Mouse (Mus musculus) cerebral cortex, adult 2 months (tissue): ENCODE measurements around the gene Nrxn1.

Source experiments
- WGBS: fragments of 180-500 bp; shearing (Covaris S2); methylation state at CpG from one replicate; pipeline ENCODE4 v1.1.7; 2018; 5-methylcytosine and 5-hydroxymethylcytosine counted together

The Nrxn1 gene

GRCm38 (mm10) chr17:90129183-90129582 lies 963.7 kb downstream of the Nrxn1 start:
- WGBS, result 58% methylated on average over 2 of the region's 2 CpGs

GRCm38 (mm10) chr17:90127561-90127960 lies 965.3 kb downstream of the Nrxn1 start:
- WGBS, result 60% methylated on average over 1 of the region's 1 CpGs

GRCm38 (mm10) chr17:90122796-90123481 lies 969.9 kb downstream of the Nrxn1 start:
- WGBS, result 73% methylated on average over 5 of the region's 5 CpGs

- 49% methylated on average over 2 of the region's 2 CpGs for WGBS
Observed at GRCm38 (mm10) chr17:90116241-90116640, 976.6 kb downstream of the Nrxn1 start.

GRCm38 (mm10) chr17:90094999-90095398 lies 997.9 kb downstream of the Nrxn1 start:
- 48% methylated on average over 3 of the region's 3 CpGs for WGBS

GRCm38 (mm10) chr17:90088314-90088650 lies 1004.6 kb downstream of the Nrxn1 start:
- WGBS, result 1% methylated on average over 12 of the region's 12 CpGs

GRCm38 (mm10) chr17:90087616-90088313 lies 1005.1 kb downstream of the Nrxn1 start:
- WGBS, result 28% methylated on average over 11 of the region's 11 CpGs

GRCm38 (mm10) chr17:90086826-90087225 lies 1006.0 kb downstream of the Nrxn1 start:
- WGBS, result 8% methylated on average over 1 of the region's 1 CpGs

GRCm38 (mm10) chr17:90079003-90079402 lies 1013.9 kb downstream of the Nrxn1 start:
- 38% methylated on average over 6 of the region's 6 CpGs for WGBS

GRCm38 (mm10) chr17:90078488-90078887 lies 1014.4 kb downstream of the Nrxn1 start:
- 64% methylated on average over 3 of the region's 3 CpGs for WGBS

GRCm38 (mm10) chr17:90062866-90063265 lies 1030.0 kb downstream of the Nrxn1 start:
- 43% methylated on average over 1 of the region's 1 CpGs for WGBS

GRCm38 (mm10) chr17:90060872-90061271 lies 1032.0 kb downstream of the Nrxn1 start:
- 32% methylated on average over 5 of the region's 5 CpGs for WGBS

- WGBS, result 28% methylated on average over 3 of the region's 3 CpGs
Observed at GRCm38 (mm10) chr17:90060168-90060567, 1032.7 kb downstream of the Nrxn1 start.

- WGBS, result 55% methylated on average over 7 of the region's 7 CpGs
Observed at GRCm38 (mm10) chr17:90059320-90060111, 1033.4 kb downstream of the Nrxn1 start.

GRCm38 (mm10) chr17:90054312-90054711 lies 1038.6 kb downstream of the Nrxn1 start:
- WGBS, result 50% methylated on average over 5 of the region's 5 CpGs

- 43% methylated on average over 1 of the region's 1 CpGs for WGBS
Observed at GRCm38 (mm10) chr17:90039316-90039715, 1053.6 kb downstream of the Nrxn1 start.

GRCm38 (mm10) chr17:90032416-90032815 lies 1060.5 kb downstream of the Nrxn1 start:
- WGBS, result 68% methylated on average over 2 of the region's 2 CpGs

- 61% methylated on average over 1 of the region's 1 CpGs for WGBS
Observed at GRCm38 (mm10) chr17:90016636-90017035, 1076.2 kb downstream of the Nrxn1 start.

- 93% methylated on average over 1 of the region's 1 CpGs for WGBS
Observed at GRCm38 (mm10) chr17:90011761-90012160, 1081.1 kb downstream of the Nrxn1 start.

- WGBS, result 42% methylated on average over 5 of the region's 5 CpGs
Observed at GRCm38 (mm10) chr17:90007438-90008109, 1085.3 kb downstream of the Nrxn1 start.

- WGBS, result 72% methylated on average over 4 of the region's 4 CpGs
Observed at GRCm38 (mm10) chr17:89990651-89991050, 1102.2 kb downstream of the Nrxn1 start.
